Mouse (Mus musculus) inflammation-experienced regulatory T-cells, adult 6 months (primary cell): ENCODE measurements around the gene Gm28308. TPM values are rescaled to one million over a fixed set of nuclear protein-coding genes. Genes with fewer than 3 reads are reported as not detected.

Source experiments
- ATAC-seq: one replicate; pipeline ENCODE4 v1.8.0; 2017
- polyA plus RNA-seq, 3 experiments: library from polyadenylated mRNA; unstranded; fragments of 100-300 nt; shearing (Covaris generic); gene quantifications; one replicate each; pipeline ENCODE4 v1.2.1; 2017

Gene Gm28308
- polyA plus RNA-seq, 3 experiments from 2014 or later, result not detected

GRCm38 (mm10) chr6:52231885-52232567, 18.9 kb upstream of the Gm28308 start:
- no peak for ATAC-seq

DNA sequence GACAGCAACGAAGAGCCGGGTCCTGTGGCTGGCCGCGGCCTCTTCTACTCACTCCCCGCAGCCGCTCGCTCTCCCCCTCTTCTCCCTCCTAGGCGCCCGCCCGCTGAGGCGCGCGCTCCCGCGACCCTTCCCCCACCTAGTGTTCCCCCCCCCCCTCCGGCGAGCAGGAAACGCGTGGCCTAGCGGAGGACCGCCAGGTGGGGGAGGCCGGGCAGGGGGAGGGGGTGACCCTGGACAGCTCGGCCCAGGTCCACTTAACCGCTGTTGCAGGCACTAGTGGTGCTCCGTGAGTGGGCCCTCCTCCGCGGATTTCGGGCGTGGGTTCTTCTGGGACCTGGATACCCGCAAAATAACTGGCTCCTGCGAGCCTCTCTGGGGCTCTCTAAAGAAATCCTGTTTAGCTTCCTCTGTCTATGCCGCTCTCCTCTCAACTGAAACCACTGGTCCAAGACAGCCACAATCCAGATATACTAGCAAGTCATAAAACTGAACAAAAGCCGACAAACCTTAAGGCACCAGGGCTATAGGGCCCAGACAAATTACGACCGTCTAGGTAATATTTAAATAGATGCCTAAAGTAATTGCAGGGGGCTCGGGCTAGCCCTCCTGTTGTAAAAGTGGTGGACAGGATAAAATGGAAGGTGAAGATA, 17.5 kb upstream of the Gm28308 start, which contains the start of gene Hoxa9:
TSS of gene Hoxa9 (minus strand) at position 574 of the 650 bp plus-strand sequence.
- no peak for ATAC-seq

GRCm38 (mm10) chr6:52229558-52230416, 16.6 kb upstream of the Gm28308 start:
- ATAC-seq, result peak; percentile 20

DNA sequence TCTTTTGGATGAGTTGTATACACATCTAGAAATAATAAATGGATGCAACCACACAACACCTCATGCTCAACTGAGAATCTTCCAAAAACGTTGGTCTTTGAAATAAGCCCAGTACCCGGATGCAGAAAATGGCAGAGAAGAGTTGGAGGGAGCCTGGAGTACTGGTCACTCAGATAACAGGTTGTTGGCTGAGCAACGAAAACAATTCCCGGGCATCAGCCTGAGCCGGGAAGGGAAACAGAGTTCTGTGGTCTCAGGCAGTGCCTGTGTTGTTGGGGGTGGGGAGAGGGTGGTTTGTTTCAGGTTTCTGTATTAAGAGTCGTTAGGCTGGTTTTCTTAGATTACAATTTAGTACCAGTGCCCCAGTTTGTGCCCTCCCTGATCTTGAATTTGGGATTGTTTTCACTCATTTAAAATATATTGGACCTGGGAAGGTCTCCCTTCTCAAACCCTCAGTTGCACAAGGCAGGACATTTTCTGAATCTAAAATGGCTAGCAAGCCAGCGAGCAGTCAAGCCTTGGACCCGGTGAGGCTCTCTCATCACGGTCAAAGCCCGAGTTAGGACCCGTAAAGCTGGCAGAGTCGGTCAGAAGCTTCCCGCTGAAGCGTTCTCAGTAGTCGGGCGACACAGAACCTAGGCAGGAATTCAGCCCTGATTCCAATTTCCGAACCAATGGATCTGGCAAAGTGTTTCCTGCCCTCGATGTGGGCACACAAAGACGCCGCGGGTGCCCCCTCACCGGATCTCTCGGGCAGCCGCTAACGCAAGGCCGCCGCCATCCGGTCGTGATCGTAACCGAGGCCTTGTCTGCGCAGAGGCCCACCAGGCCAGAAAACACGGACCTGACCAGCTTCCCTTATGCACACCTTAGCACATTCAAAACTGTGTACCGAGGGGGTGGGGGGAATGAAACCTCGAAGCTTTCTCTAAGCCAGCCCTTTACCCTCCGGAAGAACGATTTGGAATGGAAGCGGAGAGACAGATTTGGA, 15.6 kb upstream of the Gm28308 start:
- ATAC-seq, result no peak

- no peak for ATAC-seq
These were observed 14.5 kb upstream of the Gm28308 start for GRCm38 (mm10) chr6:52227470-52228222.

DNA sequence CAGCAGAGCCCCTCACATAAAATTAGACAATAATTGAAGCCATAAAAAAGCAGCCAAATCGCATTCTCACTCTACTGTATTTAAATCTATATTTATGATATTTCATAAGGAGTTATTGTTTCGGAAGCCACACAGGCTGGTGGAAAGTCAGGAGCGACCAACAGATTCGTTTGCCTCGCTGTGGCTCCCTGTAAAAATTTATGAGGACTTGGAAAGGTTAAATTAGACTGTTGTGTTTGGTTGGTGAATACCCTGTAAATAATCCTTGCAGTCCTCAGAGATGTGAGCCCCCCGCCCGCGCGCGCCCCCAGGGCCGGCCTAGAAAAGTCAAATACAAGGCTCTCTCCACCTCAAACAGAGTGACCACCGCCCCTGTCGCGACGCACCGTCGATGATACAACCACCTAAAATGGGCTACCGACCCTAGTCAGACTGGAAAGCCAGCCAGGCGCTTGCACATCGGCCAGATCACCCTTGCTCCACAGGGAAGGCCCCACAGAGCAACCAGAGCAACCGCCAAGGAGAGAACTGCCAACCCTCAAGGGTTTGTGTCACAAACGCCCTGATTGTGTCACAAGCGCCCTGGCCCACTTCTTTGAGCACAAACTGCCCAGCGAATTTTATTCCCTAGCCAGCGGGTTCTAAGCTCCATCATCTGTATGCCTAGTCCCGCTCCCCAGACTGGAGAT, 13.6 kb upstream of the Gm28308 start:
- no peak for ATAC-seq

- no peak for ATAC-seq
These were observed 12.8 kb upstream of the Gm28308 start for GRCm38 (mm10) chr6:52225612-52226568.

- no peak for ATAC-seq
These were observed 11.9 kb upstream of the Gm28308 start for GRCm38 (mm10) chr6:52224895-52225611.

GRCm38 (mm10) chr6:52223939-52224760, 11.0 kb upstream of the Gm28308 start:
- no peak for ATAC-seq

DNA sequence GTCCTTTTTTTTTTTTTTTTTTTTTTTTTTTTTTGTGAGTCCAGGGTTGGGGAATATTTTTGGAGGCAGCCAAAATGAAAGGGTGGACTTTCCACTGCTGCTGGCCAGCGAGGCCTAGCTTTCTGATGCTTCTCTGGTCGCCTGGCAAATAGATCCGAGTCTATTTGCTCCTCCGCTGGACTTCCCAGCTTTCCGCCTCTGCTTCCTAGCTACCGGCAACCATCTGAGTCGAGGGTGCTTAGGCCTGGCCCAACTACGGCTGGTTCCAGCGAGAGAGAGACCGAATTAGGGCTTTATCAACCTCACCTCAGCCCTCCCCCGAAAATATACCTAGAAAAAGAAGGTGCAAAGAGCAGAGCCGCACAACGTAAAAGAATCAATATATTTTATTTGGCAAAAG, 9.6 kb upstream of the Gm28308 start:
- ATAC-seq, result no peak

DNA sequence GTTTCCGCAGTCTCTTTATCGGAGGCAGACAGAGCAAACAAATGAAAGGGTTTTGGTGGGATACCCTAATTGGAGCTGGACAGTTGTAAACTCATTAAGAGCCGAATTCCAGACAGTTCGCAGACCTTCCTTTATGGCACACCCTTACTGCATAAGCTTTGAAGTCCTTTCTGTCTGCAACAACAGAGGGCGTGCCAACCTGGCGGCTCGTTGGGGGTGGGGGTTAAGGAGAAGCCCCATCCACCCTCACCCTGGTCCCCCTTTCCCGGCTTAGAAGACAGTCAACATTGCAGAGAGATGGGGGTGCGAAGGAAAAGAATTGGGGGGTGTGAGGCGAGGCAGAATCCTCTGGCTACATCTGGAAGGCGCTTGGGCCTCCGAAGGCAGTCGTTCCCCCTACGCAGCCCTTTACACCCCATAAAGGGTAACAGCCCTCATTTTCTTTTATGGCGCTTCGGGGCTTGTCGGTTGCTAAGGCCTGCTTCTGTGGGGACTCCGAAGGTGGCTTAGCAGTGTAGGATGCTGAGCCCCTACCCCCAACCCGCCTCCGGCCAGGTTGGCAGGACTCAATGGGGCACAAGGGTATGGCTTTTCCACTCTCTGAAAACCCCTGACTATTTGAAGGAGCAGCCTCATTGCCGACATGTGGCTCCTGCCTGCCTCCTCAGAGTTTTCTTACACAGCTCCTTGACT, 9.0 kb upstream of the Gm28308 start:
- no peak for ATAC-seq

DNA sequence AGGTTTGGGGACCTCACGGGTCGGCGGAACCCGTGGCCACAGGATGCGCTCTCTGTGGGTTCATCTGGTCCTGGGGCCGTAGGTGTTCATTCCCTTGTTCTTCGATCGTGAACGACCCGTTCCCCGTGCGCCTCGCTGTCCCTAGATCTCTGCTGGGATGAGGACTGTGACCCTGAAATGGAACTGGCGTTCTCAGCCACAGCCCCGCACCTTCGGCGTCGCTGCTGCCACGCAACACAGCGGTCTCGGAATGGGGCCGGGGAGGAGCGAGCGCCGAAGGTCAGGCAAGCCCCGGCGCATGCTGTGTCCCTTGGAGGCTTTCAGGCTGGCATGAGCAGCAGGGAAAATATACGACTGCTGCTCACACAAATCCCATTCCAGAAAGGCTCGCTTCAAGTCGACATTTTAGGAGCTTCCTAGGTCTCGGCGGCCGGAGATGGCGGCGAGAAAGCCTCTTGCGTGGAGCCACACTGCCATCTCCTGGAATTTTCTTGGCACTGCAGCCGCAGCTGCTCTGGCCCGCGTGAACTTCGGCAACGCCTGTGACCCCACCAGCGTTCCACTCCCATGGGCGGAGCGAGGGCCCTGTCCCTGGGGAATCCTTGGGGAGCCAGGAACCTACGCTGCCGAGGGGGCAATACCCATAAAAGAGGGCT, 8.3 kb upstream of the Gm28308 start, which contains the start of gene Hoxa7:
TSS of gene Hoxa7 (minus strand) at position 518 of the 656 bp plus-strand sequence.
- ATAC-seq, result peak; percentile 66

DNA sequence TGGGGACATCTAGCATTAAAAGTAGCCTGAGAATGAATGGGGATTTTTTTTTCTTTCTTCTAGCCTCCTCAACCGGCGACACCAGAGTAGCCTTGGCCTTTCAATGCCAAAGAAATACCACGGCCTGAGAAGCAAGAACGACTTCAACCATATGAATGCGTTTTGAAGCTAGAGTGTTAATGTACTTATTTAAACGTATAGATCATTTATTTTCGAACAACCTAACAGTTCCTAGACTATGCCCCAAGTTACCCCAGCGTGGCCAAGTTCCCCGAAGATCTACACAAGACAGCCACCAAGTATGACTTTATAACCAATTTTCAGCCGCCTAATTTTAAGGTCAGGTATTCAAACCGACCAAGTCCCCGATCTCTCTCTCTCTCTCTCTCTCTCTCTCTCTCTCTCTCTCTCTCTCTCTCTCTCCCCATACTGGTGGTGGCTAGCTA, 7.7 kb upstream of the Gm28308 start:
- ATAC-seq, result no peak

DNA sequence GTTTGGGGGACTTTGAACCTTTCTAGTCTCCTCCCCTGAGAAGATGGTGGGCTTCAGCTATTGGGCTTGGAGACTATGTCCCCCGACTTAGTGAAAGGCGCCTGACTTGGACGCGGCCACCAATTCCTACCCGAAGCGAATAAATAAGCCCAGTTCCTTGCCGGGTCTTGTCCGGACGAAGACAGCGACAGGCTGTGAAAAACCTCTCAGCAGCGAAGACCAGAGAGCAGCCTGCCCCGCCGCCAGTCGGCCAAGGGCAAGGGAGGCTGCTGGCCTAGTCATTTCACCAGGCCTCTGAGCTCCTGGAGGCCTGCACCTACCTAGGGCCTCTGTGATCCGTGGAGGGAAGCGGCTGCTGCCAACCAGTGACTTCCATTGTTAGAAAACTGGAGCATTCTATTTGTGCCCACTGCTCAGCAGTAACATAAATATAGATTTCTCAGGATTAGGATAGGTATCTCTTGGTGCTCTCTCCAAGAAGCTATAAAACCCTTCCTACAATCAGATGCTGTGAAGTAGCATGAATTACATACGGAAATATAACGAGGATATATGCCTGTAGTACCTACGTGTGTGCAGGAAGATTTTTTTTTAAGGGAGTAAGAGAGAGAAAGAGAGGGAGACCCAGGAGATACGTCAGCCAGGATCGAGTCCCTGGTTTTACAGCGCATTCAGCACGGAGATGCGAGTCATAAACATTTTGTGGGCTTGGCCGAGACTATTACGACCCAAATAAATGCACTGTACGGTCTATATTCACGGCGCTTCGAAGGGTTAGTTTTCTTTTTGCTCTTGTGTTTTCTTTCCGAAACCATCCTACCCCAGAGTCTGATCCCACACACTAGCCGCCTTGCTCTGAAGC, 7.1 kb upstream of the Gm28308 start:
- ATAC-seq, result no peak

GRCm38 (mm10) chr6:52219234-52219942, 6.2 kb upstream of the Gm28308 start:
- no peak for ATAC-seq
